Mouse (Mus musculus) neural tube, embryonic 12.5 days (tissue): ENCODE results near the gene Dnajc1. TPM values are rescaled to one million over a fixed set of nuclear protein-coding genes. Genes with fewer than 3 reads are reported as not detected.
A peak's percentile ranks its signal among the peaks of the same experiment; 100 is the strongest.

ENCODE experiments used
- ATAC-seq: fragments of 200-750 bp; cut with Nextera tagmentation; 2 replicates; pipeline ENCODE4 v1.8.0; 2017; ENCODE audit warnings: low read depth, mild to moderate bottlenecking, moderate TSS enrichment, moderate library complexity; ENCODE audit not compliant: low FRiP score
- H3K27ac ChIP-seq: fragments of 300-500 bp; sonication (generic); 2 replicates; pipeline ENCODE4 v1.5.1; 2016
- H3K27me3 ChIP-seq: fragments of 300-500 bp; sonication (generic); replicated peaks from 2 replicates; pipeline ENCODE4 v1.6.1; 2016; ENCODE audit warnings: mild to moderate bottlenecking
- H3K36me3 ChIP-seq: fragments of 300-500 bp; sonication (generic); 2 replicates; pipeline ENCODE4 v1.6.1; 2016; ENCODE audit warnings: mild to moderate bottlenecking
- H3K4me1 ChIP-seq: fragments of 300-500 bp; sonication (generic); 2 replicates; pipeline ENCODE4 v1.6.1; 2016
- H3K4me2 ChIP-seq: fragments of 300-500 bp; sonication (generic); replicated peaks from 2 replicates; pipeline ENCODE4 v1.6.1; 2016; ENCODE audit warnings: mild to moderate bottlenecking
- H3K4me3 ChIP-seq: fragments of 300-500 bp; sonication (generic); 2 replicates; pipeline ENCODE4 v1.5.1; 2016
- H3K9ac ChIP-seq: fragments of 300-500 bp; sonication (generic); 2 replicates; pipeline ENCODE4 v1.6.1; 2016; ENCODE audit warnings: mild to moderate bottlenecking
- H3K9me3 ChIP-seq: fragments of 300-500 bp; sonication (generic); 2 replicates; pipeline ENCODE4 v1.6.1; 2016; ENCODE audit warnings: mild to moderate bottlenecking
- WGBS: fragments of 180-500 bp; shearing (Covaris S2); methylation state at CpG from one replicate; pipeline ENCODE4 v1.1.7; 2016; 5-methylcytosine and 5-hydroxymethylcytosine counted together
- polyA plus RNA-seq: library from polyadenylated mRNA; unstranded; fragments of >200 nt; fragmentation: Nextera tagmentation; extraction: Ambion mirVana; gene quantifications from 2 replicates; pipeline ENCODE4 v1.2.1, GENCODE M21; 2016

Dnajc1 gene
- polyA plus RNA-seq, 1 experiment from 2014 or later = 30.4 TPM

DNA sequence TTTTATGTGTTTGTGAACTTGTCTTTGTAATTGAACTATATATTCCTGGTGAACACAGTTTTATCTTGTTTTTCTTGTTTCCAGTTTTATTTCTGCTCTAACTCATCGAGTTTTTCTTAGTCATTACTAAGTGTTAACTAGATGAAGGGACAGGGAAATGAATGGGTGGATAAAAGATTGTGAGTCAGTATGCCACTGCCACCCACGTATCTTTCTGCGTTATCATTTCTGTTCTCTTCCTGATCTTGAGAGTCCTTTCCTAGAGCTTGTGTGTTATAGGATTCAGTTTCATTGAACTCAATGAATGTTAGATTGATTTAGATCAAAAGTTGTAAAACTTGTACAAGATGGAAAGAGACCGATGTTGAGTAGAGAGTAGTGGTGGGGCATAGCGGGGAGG, 212.3 kb downstream of the Dnajc1 start:
- Histone ChIP-seq H3K9me3 (no peaks in the 10 kb centered on the region), H3K36me3 (peaks cover 44% of the 10 kb centered on the region), H3K9ac (no peak overlapping the region), H3K27ac (no peak overlapping the region), H3K4me3 (no peak overlapping the region), H3K4me1 (no peaks in the 10 kb centered on the region), H3K4me2 (no peak overlapping the region), H3K27me3 (no peaks in the 10 kb centered on the region)
- no peak for ATAC-seq
- WGBS = 97% methylated on average over 5 of the region's 5 CpGs

DNA sequence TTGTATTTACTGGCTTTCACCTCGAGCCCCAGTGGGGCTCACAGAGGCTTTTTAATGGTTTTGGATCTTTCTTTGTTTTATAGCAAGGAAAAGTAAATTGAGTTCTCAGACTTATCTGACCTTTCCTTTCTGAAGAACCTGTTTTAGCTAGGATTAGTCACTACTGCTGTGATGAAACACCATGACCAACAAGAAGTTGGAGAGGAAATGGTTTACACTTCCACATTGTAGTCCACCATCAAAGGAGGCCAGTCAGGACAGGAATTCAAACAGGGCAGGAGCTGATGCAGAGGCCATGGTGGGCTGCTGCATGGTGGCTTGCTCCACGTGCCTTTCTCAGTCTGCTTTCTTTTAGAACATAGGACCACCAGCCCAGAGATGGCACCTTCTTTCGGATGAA, 216.4 kb downstream of the Dnajc1 start:
- no peaks in the 10 kb centered on the region for H3K27me3 ChIP-seq
- no peak for ATAC-seq
- H3K9me3 ChIP-seq = no peaks in the 10 kb centered on the region
- no peak overlapping the region for H3K27ac ChIP-seq
- no peaks in the 10 kb centered on the region for H3K4me1 ChIP-seq
- H3K9ac ChIP-seq = no peak overlapping the region
- H3K36me3 ChIP-seq = peaks cover 31% of the 10 kb centered on the region
- no peak overlapping the region for H3K4me2 ChIP-seq
- 92% methylated on average over 3 of the region's 3 CpGs for WGBS
- H3K4me3 ChIP-seq = no peak overlapping the region

DNA sequence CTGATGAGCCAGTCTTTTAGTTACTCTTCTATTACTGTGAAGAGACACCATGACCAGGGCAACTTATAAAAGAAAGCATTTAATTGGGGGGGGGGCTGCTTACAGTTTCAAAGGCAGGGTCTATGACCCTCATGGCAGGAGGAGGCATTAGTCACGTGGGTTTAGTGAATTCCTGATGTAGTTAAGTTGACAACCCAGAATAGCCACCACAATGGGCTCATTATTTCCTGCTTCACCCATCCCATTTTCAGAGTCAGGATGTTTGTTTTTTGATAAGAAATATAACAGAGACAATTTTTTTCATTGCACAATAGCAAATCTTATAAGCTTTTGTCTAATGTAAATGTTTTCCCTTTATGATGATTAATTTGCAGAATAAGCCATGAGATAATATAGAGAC, 217.4 kb downstream of the Dnajc1 start:
- Histone ChIP-seq H3K27ac (no peak overlapping the region), H3K9ac (no peak overlapping the region), H3K4me2 (no peak overlapping the region), H3K4me1 (no peaks in the 10 kb centered on the region), H3K36me3 (peaks cover 27% of the 10 kb centered on the region), H3K4me3 (no peak overlapping the region), H3K27me3 (no peaks in the 10 kb centered on the region), H3K9me3 (no peaks in the 10 kb centered on the region)
- ATAC-seq = no peak
- 38% methylated on average over 1 of the region's 1 CpGs for WGBS

DNA sequence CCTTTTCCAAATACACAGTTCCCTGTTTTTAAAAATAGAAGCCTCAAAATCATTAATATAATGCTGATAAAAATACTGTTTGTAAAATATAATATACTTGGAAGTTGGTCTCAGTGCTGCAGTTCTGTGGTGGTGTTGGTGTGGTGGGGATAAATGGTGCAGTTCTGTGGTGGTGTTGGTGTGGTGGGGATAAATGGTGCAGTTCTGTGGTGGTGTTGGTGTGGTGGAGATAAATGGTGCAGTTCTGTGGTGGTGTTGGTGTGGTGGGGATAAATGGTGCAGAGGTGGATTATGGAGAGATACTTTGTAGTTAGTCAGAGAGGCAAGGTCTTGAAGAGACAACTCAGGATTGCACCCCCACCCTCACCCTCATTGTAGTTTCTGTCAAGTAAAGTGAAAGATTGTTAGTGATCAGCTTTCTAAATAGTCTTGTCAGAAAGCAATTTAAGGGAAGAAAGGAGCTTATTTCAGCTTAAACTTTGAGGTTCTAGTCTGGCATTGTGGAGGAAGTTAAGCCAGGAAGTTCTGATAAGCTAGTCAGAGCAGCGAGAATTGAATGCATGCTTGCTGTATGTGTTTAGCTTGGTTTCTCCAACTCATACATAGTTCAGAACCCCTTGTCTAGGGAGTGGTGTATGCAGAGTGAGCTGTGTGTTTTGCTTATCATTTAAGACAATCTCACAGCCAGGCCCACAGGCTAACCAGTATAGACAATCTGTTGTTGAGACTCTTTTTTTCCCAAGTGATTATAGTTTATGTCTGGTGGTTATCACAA, 223.3 kb downstream of the Dnajc1 start:
- Histone ChIP-seq H3K4me1 (no peaks in the 10 kb centered on the region), H3K9me3 (no peaks in the 10 kb centered on the region), H3K36me3 (0 out of 2 replicates have a peak, but pooled peaks cover 2% of the 10 kb centered on the region), H3K4me2 (no peak overlapping the region), H3K4me3 (no peak overlapping the region), H3K27ac (no peak overlapping the region), H3K9ac (no peak overlapping the region), H3K27me3 (no peaks in the 10 kb centered on the region)
- ATAC-seq = no peak
- 97% methylated on average over 1 of the region's 1 CpGs for WGBS

DNA sequence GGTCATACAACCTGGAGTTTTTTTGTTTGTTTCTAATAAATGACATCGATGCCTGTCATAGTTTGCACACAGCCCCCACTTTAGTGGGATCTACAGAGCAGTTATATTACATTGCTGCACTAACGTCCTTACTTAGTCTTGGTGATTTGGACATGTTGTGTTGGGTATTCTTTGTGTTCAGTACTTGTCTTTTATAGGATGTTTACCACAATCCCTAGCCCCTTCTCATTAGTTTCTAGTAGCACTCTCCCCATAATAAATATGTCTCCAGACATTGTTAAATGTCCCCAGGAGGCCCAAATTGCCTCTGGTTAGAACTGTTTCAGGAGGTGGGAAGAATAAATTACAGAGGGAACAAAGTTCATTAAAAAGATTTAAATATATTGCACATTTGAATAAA, 227.1 kb downstream of the Dnajc1 start:
- peaks cover 9% of the 10 kb centered on the region for H3K36me3 ChIP-seq
- peak; percentile 56 for ATAC-seq
- WGBS = 52% methylated on average over 2 of the region's 2 CpGs
- H3K4me2 ChIP-seq = no peak overlapping the region
- no peaks in the 10 kb centered on the region for H3K27me3 ChIP-seq
- H3K9me3 ChIP-seq = no peaks in the 10 kb centered on the region
- H3K4me1 ChIP-seq = no peaks in the 10 kb centered on the region
- no peak overlapping the region for H3K27ac ChIP-seq
- no peak overlapping the region for H3K4me3 ChIP-seq
- H3K9ac ChIP-seq = no peak overlapping the region

DNA sequence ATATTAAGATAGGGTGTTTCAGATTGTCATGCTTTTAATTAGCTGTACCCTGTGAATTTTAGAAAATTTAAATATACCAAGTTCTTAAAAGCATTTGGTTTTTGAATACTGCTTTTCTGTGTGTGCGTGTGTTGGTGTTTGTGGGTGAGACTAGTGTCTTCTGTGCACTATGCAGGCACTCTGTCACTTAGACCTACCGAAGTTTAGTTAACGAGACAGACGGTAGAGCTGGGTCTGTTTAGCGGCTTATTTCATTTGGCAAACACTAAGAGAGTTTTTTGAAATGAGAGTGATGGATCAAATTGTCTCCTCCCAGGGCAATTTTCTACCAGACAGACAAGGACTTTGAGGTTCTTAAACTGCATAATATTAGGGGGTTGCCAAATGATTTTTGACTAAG, 231.6 kb downstream of the Dnajc1 start:
- H3K4me1 ChIP-seq = no peaks in the 10 kb centered on the region
- WGBS = 95% methylated on average over 5 of the region's 5 CpGs
- H3K36me3 ChIP-seq = peaks cover 12% of the 10 kb centered on the region
- H3K9me3 ChIP-seq = no peaks in the 10 kb centered on the region
- no peak for ATAC-seq
- H3K4me3 ChIP-seq = no peak overlapping the region
- no peak overlapping the region for H3K27ac ChIP-seq
- no peak overlapping the region for H3K4me2 ChIP-seq
- no peaks in the 10 kb centered on the region for H3K27me3 ChIP-seq
- H3K9ac ChIP-seq = no peak overlapping the region

DNA sequence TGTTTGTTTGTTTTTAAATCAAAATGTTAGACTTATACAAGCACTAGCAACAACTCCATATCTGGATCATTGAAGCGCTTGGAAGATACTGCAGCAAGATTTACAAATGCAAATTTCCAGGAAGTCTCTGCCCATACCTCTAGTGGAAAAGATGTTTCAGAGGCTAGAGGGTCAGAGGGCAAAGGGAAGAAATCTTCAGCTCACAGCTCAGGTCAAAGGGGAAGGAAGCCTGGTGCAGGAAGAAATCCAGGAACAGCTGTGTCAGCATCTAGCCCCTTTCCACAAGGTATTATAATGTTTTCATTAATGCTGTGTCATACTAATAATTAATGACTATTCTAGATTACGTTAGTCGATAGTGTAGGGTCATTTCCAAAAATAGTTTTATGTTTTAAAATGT, 233.2 kb downstream of the Dnajc1 start:
- no peaks in the 10 kb centered on the region for H3K27me3 ChIP-seq
- 83% methylated on average over 3 of the region's 3 CpGs for WGBS
- H3K4me1 ChIP-seq = no peaks in the 10 kb centered on the region
- no peak overlapping the region for H3K27ac ChIP-seq
- H3K9ac ChIP-seq = no peak overlapping the region
- no peak overlapping the region for H3K4me2 ChIP-seq
- peaks cover 18% of the 10 kb centered on the region for H3K36me3 ChIP-seq
- no peaks in the 10 kb centered on the region for H3K9me3 ChIP-seq
- no peak overlapping the region for H3K4me3 ChIP-seq
- ATAC-seq = no peak

DNA sequence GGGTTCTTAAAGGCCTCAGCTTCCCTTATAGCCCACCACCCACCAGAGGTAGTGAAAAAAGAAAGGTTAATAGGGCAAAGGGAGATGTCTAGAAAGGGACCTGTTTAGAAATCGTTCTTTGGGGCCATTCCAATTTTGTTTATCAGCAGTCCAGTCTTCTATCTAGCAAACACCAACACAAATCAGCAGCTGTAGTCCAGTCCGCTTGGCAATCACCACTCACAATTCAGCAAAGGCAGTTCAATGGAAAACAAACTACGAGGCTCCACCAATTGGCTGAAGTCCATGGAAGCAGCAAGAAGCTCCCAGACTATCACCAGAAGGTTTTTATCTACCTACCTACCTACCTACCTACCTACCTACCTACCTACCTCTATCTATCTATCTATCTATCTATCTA, 236.5 kb downstream of the Dnajc1 start:
- no peaks in the 10 kb centered on the region for H3K9me3 ChIP-seq
- H3K27me3 ChIP-seq = no peaks in the 10 kb centered on the region
- no peak for ATAC-seq
- H3K9ac ChIP-seq = no peak overlapping the region
- H3K27ac ChIP-seq = no peak overlapping the region
- H3K36me3 ChIP-seq = peaks cover 24% of the 10 kb centered on the region
- H3K4me2 ChIP-seq = no peak overlapping the region
- H3K4me3 ChIP-seq = no peak overlapping the region
- H3K4me1 ChIP-seq = no peaks in the 10 kb centered on the region
- WGBS = 94% methylated on average over 3 of the region's 3 CpGs
